Mouse (Mus musculus) ES-Bruce4 (cell line): Measurements from ENCODE around the gene Acss1.

Experiments used
- CTCF ChIP-seq: IDR thresholded peaks from one replicate; pipeline ENCODE4 v1.8.1; 2011; ENCODE audit warnings: low read depth, low read length
- POLR2A ChIP-seq: IDR thresholded peaks from one replicate; pipeline ENCODE4 v1.8.1; 2011; ENCODE audit warnings: low read length; ENCODE audit not compliant: insufficient read depth

- TF ChIP-seq POLR2A (no peak), CTCF (no peak)
These were observed 1.2 kb upstream of the Acss1 start for GRCm38 (mm10) chr2:150669454-150670045.
